Mouse (Mus musculus) testis, adult 2 months (tissue): ENCODE data around the gene Armt1.

Source experiments
- CTCF ChIP-seq: fragments of 200-500 bp; IDR thresholded peaks from 2 replicates; pipeline ENCODE4 v1.5.1; 2012; ENCODE audit warnings: low read depth, mild to moderate bottlenecking, inconsistent platforms, low read length, moderate library complexity; ENCODE audit not compliant: control insufficient read depth, insufficient read depth, insufficient replicate concordance
- POLR2A ChIP-seq: fragments of 200-500 bp; IDR thresholded peaks from 2 replicates; pipeline ENCODE4 v1.6.1; 2012; ENCODE audit warnings: low read depth, mild to moderate bottlenecking, inconsistent platforms, low read length, moderate library complexity; ENCODE audit not compliant: control insufficient read depth

DNA sequence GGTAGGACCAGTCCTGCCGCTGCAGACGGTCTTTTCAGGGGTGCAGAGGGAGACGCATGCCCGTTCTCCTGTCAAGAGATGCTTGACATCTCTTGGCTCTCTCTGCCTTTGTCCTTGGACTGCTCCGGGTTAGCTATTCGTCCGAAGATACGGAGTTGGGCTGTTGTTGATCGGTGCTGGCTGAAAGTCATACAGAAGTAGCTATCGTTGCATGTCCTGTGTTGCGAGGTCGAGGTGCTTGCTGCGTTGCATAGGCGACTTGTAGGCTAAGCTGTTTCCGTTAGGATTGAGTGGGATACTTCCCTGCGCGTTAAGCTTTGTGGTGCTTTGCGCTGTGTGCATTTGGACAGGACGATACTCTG lies 43.9 kb upstream of the Armt1 start:
- TF ChIP-seq CTCF (no peak), POLR2A (no peak)
